Mouse (Mus musculus) midbrain, embryonic 15.5 days (tissue): ENCODE results near the gene Cib1. TPM values are rescaled to one million over a fixed set of nuclear protein-coding genes. Genes with fewer than 3 reads are reported as not detected.

Experiments
- ATAC-seq: fragments of 200-750 bp; cut with Nextera tagmentation; replicated peaks from 2 replicates; pipeline ENCODE4 v1.8.0; 2017; ENCODE audit warnings: moderate TSS enrichment
- H3K27ac ChIP-seq: fragments of 300-500 bp; sonication (generic); 2 replicates; pipeline ENCODE4 v1.5.1; 2015; ENCODE audit warnings: mild to moderate bottlenecking, inconsistent platforms
- H3K27me3 ChIP-seq: fragments of 300-500 bp; sonication (generic); replicated peaks from 2 replicates; pipeline ENCODE4 v1.6.1; 2015; ENCODE audit warnings: inconsistent platforms
- H3K36me3 ChIP-seq: fragments of 300-500 bp; sonication (generic); replicated peaks from 2 replicates; pipeline ENCODE4 v1.6.1; 2015; ENCODE audit warnings: inconsistent platforms
- H3K4me1 ChIP-seq: fragments of 300-500 bp; sonication (generic); 2 replicates; pipeline ENCODE4 v1.6.1; 2015; ENCODE audit warnings: inconsistent platforms
- H3K4me2 ChIP-seq: fragments of 300-500 bp; sonication (generic); 2 replicates; pipeline ENCODE4 v1.6.1; 2015; ENCODE audit warnings: inconsistent platforms, mild to moderate bottlenecking, moderate library complexity
- H3K4me3 ChIP-seq: fragments of 300-500 bp; sonication (generic); 2 replicates; pipeline ENCODE4 v1.5.1; 2015; ENCODE audit warnings: mild to moderate bottlenecking, inconsistent platforms
- H3K9ac ChIP-seq: fragments of 300-500 bp; sonication (generic); 2 replicates; pipeline ENCODE4 v1.6.1; 2015; ENCODE audit warnings: mild to moderate bottlenecking, inconsistent platforms
- H3K9me3 ChIP-seq: fragments of 300-500 bp; sonication (generic); 2 replicates; pipeline ENCODE4 v1.6.1; 2016; ENCODE audit warnings: inconsistent platforms
- WGBS: fragments of 180-500 bp; shearing (Covaris S2); methylation state at CpG from one replicate; pipeline ENCODE4 v1.1.7; 2015; ENCODE audit warnings: mixed read lengths; 5-methylcytosine and 5-hydroxymethylcytosine counted together
- polyA plus RNA-seq: library from polyadenylated mRNA; unstranded; fragments of >200 nt; fragmentation: Nextera tagmentation; extraction: Ambion mirVana; gene quantifications from 2 replicates; pipeline ENCODE4 v1.2.1, GENCODE M21; 2015

Gene Cib1
- polyA plus RNA-seq, 1 experiment from 2014 or later, result 29.7 TPM

GRCm38 (mm10) chr7:80208026-80208642, 24.5 kb downstream of the Cib1 start:
- Histone ChIP-seq H3K27ac (no peak overlapping the region), H3K4me3 (no peak overlapping the region), H3K36me3 (no peaks in the 10 kb centered on the region), H3K27me3 (no peaks in the 10 kb centered on the region), H3K4me1 (peaks cover 45% of the 10 kb centered on the region), H3K9me3 (no peaks in the 10 kb centered on the region), H3K4me2 (no peak overlapping the region), H3K9ac (no peak overlapping the region)
- ATAC-seq, result no peak
- 76% methylated on average over 18 of the region's 18 CpGs for WGBS

- 68% methylated on average over 3 of the region's 3 CpGs for WGBS
Measured at GRCm38 (mm10) chr7:80207314-80207731, 25.3 kb downstream of the Cib1 start.

GRCm38 (mm10) chr7:80205705-80206589, 26.7 kb downstream of the Cib1 start:
- Histone ChIP-seq H3K4me3 (no peak overlapping the region), H3K4me2 (no peak overlapping the region), H3K27ac (no peak overlapping the region), H3K9me3 (no peaks in the 10 kb centered on the region), H3K27me3 (no peaks in the 10 kb centered on the region), H3K36me3 (no peaks in the 10 kb centered on the region), H3K9ac (no peak overlapping the region), H3K4me1 (peaks cover 67% of the 10 kb centered on the region)
- no peak for ATAC-seq
- WGBS, result 87% methylated on average over 12 of the region's 12 CpGs

More at GRCm38 (mm10) chr7:80207314-80207731, 25.3 kb downstream of the Cib1 start:
- no peak overlapping the region for H3K9ac ChIP-seq
- H3K4me3 ChIP-seq, result no peak overlapping the region
- no peak for ATAC-seq
- H3K27me3 ChIP-seq, result no peaks in the 10 kb centered on the region
- H3K9me3 ChIP-seq, result no peaks in the 10 kb centered on the region
- H3K4me1 ChIP-seq, result peaks cover 53% of the 10 kb centered on the region
- no peak overlapping the region for H3K4me2 ChIP-seq
- H3K36me3 ChIP-seq, result no peaks in the 10 kb centered on the region
- H3K27ac ChIP-seq, result no peak overlapping the region

GRCm38 (mm10) chr7:80204961-80205360, 27.7 kb downstream of the Cib1 start:
- no peak for ATAC-seq
- H3K27me3 ChIP-seq, result no peaks in the 10 kb centered on the region
- no peak overlapping the region for H3K27ac ChIP-seq
- H3K9me3 ChIP-seq, result no peaks in the 10 kb centered on the region
- no peak overlapping the region for H3K4me3 ChIP-seq
- no peak overlapping the region for H3K4me2 ChIP-seq
- 82% methylated on average over 7 of the region's 7 CpGs for WGBS
- peaks cover 75% of the 10 kb centered on the region for H3K4me1 ChIP-seq
- no peak overlapping the region for H3K9ac ChIP-seq
- no peaks in the 10 kb centered on the region for H3K36me3 ChIP-seq

GRCm38 (mm10) chr7:80204362-80204761, 28.3 kb downstream of the Cib1 start:
- Histone ChIP-seq H3K9me3 (no peaks in the 10 kb centered on the region), H3K9ac (no peak overlapping the region), H3K36me3 (no peaks in the 10 kb centered on the region), H3K4me2 (no peak overlapping the region), H3K27ac (0 out of 2 replicates have a peak overlapping the region, but pooled peaks have one; percentile 26), H3K27me3 (no peaks in the 10 kb centered on the region), H3K4me1 (peaks cover 77% of the 10 kb centered on the region), H3K4me3 (no peak overlapping the region)
- no peak for ATAC-seq
- WGBS, result 80% methylated on average over 4 of the region's 4 CpGs

- H3K27me3 ChIP-seq, result no peaks in the 10 kb centered on the region
- no peaks in the 10 kb centered on the region for H3K9me3 ChIP-seq
- no peak overlapping the region for H3K4me3 ChIP-seq
- H3K4me2 ChIP-seq, result no peak overlapping the region
- H3K27ac ChIP-seq, result peak overlapping the region; percentile 2; the same call in 1 of the 2 replicates
- H3K4me1 ChIP-seq, result peaks cover 76% of the 10 kb centered on the region
- ATAC-seq, result no peak
- H3K36me3 ChIP-seq, result no peaks in the 10 kb centered on the region
- WGBS, result 23% methylated on average over 12 of the region's 12 CpGs
- H3K9ac ChIP-seq, result 0 out of 2 replicates have a peak overlapping the region, but pooled peaks have one; percentile 13
Measured at GRCm38 (mm10) chr7:80203638-80204096, 28.9 kb downstream of the Cib1 start.

- Histone ChIP-seq H3K4me2 (no peak overlapping the region), H3K9me3 (no peaks in the 10 kb centered on the region), H3K9ac (no peak overlapping the region), H3K36me3 (no peaks in the 10 kb centered on the region), H3K27ac (no peak overlapping the region), H3K4me3 (no peak overlapping the region), H3K4me1 (peaks cover 70% of the 10 kb centered on the region), H3K27me3 (no peaks in the 10 kb centered on the region)
- no peak for ATAC-seq
- WGBS, result 77% methylated on average over 5 of the region's 5 CpGs
Measured at GRCm38 (mm10) chr7:80202961-80203360, 29.7 kb downstream of the Cib1 start.

- Histone ChIP-seq H3K4me2 (no peak overlapping the region; the same call in 1 of the 2 replicates), H3K27me3 (no peaks in the 10 kb centered on the region), H3K9me3 (no peaks in the 10 kb centered on the region), H3K9ac (no peak overlapping the region), H3K36me3 (no peaks in the 10 kb centered on the region), H3K27ac (peak overlapping the region; percentile 31; the same call in 1 of the 2 replicates), H3K4me1 (peaks cover 70% of the 10 kb centered on the region), H3K4me3 (no peak overlapping the region)
- no peak for ATAC-seq
- 48% methylated on average over 15 of the region's 15 CpGs for WGBS
Measured at GRCm38 (mm10) chr7:80201888-80202540, 30.6 kb downstream of the Cib1 start.

GRCm38 (mm10) chr7:80200963-80201539, 31.6 kb downstream of the Cib1 start:
- H3K27me3 ChIP-seq, result no peaks in the 10 kb centered on the region
- WGBS, result 85% methylated on average over 5 of the region's 5 CpGs
- no peaks in the 10 kb centered on the region for H3K9me3 ChIP-seq
- H3K4me3 ChIP-seq, result no peak overlapping the region
- H3K36me3 ChIP-seq, result no peaks in the 10 kb centered on the region
- H3K4me1 ChIP-seq, result peaks cover 72% of the 10 kb centered on the region
- H3K4me2 ChIP-seq, result no peak overlapping the region
- H3K9ac ChIP-seq, result no peak overlapping the region
- H3K27ac ChIP-seq, result no peak overlapping the region
- ATAC-seq, result no peak

GRCm38 (mm10) chr7:80200588-80200945, 32.0 kb downstream of the Cib1 start:
- Histone ChIP-seq H3K36me3 (no peaks in the 10 kb centered on the region), H3K9me3 (no peaks in the 10 kb centered on the region), H3K9ac (no peak overlapping the region), H3K4me3 (no peak overlapping the region), H3K27me3 (no peaks in the 10 kb centered on the region), H3K4me1 (peaks cover 72% of the 10 kb centered on the region), H3K27ac (no peak overlapping the region), H3K4me2 (peak overlapping the region; percentile 76; the same call in 1 of the 2 replicates)
- no peak for ATAC-seq
- WGBS, result 92% methylated on average over 6 of the region's 6 CpGs

GRCm38 (mm10) chr7:80199851-80200587, 32.6 kb downstream of the Cib1 start:
- no peak overlapping the region for H3K9ac ChIP-seq
- no peaks in the 10 kb centered on the region for H3K27me3 ChIP-seq
- 78% methylated on average over 11 of the region's 11 CpGs for WGBS
- no peaks in the 10 kb centered on the region for H3K9me3 ChIP-seq
- no peak overlapping the region for H3K27ac ChIP-seq
- peaks cover 70% of the 10 kb centered on the region for H3K4me1 ChIP-seq
- H3K4me2 ChIP-seq, result peak overlapping the region; percentile 76
- H3K36me3 ChIP-seq, result no peaks in the 10 kb centered on the region
- ATAC-seq, result no peak
- peak overlapping the region; percentile 77 for H3K4me3 ChIP-seq
